Mouse (Mus musculus) megakaryocyte, embryonic 14.5 days (primary cell): Measurements from ENCODE around the gene Bdh1.

Experiments
- FLI1 ChIP-seq: IDR thresholded peaks from 2 replicates; pipeline ENCODE4 v1.6.1; 2012; ENCODE audit warnings: low read length, inconsistent platforms, mixed read lengths
- GATA1 ChIP-seq: IDR thresholded peaks from 3 replicates; pipeline ENCODE4 v1.6.1; 2012; ENCODE audit warnings: mixed read lengths, low read length, inconsistent platforms, borderline replicate concordance

GRCm38 (mm10) chr16:31428675-31429470 is 6.8 kb downstream of the Bdh1 start:
- TF ChIP-seq FLI1 (no peak), GATA1 (no peak)
